Mouse (Mus musculus) neural tube, embryonic 10.5 days (tissue): Measurements from ENCODE around the gene Sod2.
"Not testable (repeated sequence)": the region's sequence is repeated elsewhere in the genome, so short reads cannot be mapped to it uniquely, and the experiment has no call there.

Experiments
- DNase-seq: peaks from one replicate; pipeline ENCODE4 v3.0.0-alpha.2; 2017; ENCODE audit warnings: low spot score; ENCODE audit errors: extremely low spot score

The Sod2 gene

DNA sequence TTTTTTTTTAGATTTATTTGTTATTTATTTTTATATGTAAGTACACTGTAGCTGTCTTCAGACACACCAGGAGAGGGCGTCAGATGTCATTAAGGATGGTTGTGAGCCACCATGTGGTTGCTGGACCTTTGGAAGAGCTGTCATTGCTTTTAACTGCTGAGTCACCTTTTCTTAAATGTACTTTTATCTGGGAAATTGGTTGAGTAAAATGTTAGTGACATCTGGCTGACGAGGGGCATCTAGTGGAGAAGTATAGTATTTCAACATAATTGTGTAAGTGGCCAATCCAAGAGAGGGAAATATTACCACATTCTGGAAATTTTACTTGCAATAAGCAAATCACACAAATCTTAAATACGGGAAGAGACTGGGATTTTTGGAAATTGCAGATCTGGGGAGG is 3.2 kb downstream of the Sod2 start:
- no peak for DNase-seq

GRCm38 (mm10) chr17:13013316-13013715 is 6.7 kb downstream of the Sod2 start:
- no peak for DNase-seq

GRCm38 (mm10) chr17:13036627-13037192 is 30.1 kb downstream of the Sod2 start:
- DNase-seq, result not testable (repeated sequence)

DNA sequence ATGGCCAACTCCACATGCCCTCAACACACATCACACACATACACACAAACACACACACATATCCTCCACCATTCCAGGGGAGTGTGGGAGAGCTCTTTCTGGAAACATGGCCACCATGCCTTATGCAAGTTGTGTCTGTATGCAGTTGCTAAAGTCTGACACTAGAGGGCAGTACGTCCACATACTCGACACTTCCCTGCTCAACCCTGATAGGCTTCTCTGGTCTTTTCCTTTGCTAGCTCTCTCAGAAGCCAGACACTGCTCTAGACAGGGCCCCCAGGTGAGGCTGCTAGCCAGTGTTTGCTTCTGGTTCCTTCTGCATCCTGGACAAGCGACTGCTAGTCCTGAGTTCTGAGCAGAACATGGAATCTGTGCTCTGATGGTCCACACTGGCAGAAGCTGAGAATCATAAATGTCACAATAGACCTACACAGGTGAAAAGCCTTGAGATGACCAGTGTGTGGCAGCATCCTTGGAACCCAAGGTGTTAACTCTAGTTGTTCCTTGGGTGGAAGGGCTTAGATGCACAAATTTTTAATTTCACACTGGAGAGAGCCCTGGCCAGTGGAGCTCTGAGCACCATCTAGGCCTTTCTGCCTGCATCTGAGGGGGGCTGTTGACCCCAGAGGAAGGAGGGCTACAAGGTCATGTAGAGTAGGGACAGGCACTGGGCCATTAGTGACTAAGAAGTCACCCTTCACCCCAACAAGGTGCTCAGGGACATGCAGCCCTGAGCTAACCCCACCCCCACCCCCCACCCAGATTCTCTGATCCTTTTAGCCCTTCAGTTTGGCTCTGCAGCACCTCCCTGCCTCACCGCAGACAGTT is 37.4 kb downstream of the Sod2 start:
- DNase-seq, result peak; percentile 31

DNA sequence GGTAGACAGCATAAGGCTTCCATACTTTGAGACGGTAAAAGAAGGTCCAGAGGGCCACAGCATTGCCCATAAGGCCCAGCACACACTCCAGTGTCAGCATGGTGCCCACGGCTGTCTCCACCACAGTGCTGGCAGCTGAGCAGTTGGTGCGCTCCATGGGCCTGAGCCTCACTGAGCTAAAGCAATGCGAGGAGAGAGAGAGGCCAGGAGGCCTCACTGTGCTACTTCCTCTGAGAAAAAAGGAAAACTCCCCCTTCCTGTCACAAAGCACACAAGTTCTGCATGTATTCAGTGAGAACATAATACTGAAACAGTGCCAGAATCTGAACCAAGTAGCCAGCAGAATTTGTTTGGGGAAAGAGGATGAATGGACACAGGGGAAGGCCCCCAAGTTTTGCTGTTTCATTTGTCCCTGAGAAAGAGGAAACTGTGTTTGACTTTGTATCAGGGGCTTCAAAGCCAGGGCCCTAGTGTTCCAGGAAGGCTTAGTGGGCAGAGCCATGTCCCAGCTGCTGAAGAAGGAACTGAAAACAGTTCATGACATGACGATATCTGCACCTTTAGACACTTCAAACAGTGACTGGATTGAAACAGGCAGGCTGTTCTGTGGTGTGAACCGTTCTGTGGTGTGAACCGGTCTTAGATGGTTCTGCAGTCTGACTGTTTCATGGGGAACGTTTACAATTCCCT is 45.6 kb downstream of the Sod2 start, which contains the start of gene Gpr31b:
Gpr31b (minus strand) TSS at position 173 of the 690 bp plus-strand sequence.
- DNase-seq, result not testable (repeated sequence)

DNA sequence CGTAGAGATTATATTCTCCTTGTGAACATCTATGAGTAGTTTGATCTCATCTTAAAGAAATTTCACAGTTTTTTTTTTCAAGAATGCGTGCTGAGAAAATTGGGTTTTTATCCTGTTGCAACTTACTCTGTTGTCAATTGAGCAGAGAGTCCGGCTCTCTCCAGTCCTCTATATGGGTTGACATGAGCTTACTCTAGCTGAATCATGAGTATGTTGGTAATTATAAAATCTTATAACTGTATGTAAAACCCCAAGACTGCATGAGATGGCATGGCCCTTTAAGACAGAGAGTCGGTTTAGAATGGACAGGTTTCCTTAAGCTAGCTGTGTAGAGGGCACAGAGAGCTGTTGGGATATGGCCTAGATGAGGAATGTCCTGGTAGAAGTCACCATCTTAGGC is 54.2 kb downstream of the Sod2 start, which contains the start of gene Tcp10b:
Tcp10b (plus strand) TSS at position 301 of the 400 bp plus-strand sequence.
- DNase-seq, result not testable (repeated sequence)

DNA sequence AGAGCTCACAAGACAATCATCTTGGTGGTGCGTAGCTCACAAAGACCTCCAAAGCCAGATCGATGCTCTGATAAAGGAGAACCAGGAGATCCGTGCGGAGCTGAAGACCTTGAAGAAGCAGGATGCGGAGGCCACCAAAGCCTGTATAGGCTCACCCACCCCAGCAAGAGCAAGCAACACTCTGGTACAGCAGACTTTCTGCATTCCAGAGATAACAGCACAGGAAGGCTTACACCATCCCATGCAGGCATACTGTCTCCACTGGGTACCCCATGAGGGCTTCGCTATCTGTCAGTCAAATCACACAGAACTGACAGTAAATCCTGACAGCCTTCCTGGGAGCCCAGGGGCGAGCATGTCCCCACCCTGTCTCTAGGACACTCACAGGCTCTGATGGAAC is 56.2 kb downstream of the Sod2 start:
- not testable (repeated sequence) for DNase-seq

DNA sequence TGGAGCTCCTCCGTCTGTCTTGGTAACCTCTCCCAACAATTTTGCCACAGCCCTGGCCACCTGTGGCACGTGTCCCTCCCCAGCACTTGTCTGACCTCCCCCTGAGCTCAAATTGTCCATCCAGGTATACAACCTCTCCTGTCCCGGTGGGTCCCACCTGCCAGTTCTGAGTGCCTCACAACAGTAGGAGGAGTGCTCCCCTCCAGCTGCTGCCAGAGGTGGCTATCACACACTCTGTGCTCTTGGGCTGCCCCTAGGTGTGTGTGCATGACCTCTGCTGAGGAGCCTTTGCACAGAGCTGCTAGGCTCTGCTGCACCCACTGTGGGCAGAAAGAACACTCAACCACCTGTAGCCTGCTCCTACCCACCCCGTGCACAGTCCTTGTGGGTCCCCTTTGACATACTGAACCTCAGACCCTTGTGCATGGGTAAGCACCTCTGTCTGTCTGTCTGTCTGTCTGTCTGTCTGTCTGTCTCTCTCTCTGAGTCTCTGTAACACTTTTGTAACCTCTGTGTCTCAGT is 61.3 kb downstream of the Sod2 start:
- not testable (repeated sequence) for DNase-seq

DNA sequence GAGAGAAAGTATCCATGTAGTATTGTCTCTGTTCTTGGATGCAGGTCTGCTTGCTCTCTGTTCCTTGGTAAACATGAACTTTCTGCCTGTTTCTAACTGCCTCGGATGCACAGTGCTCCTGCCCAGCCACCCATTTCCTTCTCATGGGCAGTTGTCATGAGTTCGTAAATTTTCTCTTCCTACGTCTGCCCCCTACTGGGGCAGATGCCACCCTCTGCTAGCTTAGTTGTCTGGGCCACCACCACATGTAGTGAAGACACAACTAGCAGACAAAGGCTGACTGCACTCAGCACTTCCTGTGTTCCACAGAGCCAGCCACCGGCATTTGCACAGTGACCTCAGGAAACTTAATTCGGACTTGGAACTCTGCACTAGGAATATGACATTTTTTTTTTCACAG is 62.6 kb downstream of the Sod2 start:
- DNase-seq, result not testable (repeated sequence)
